Comparison of ENCODE assay signal across 9 mouse cellular contexts in genomic region chr7:145300321-145301007, GRCm38 (mm10). TPM values are rescaled to one million over a fixed set of nuclear protein-coding genes. Genes with fewer than 3 reads are reported as not detected.
A peak's percentile ranks its signal among the peaks of the same experiment; 100 is the strongest.
DNase-seq lines count a peak whose midpoint lies in the region; ATAC-seq and TF ChIP-seq lines count a peak whose summit lies in the region.
"Had no signal": no experiment of that assay in that cellular context is flagged by ENCODE, and none has a peak within 500 bp of the region (broad histone marks: within the 10 kb centered on the region; RNA-seq: fewer than 3 reads in every experiment).

Gene Mrgprf, plus strand, starts transcription at chr7:145300828.

- DNase-seq in heart, adult 11 months: peak; percentile 99
- no peak for DNase-seq in heart, embryonic 10.5 days (ENCODE audit: low spot score)
- peak; percentile 67 for DNase-seq in MN1 (ENCODE audit: low spot score)
- peak; percentile 77 to 84 for DNase-seq in gastrocnemius, adult 8-10 months (ENCODE audit: low spot score in 2 of 2)
- DNase-seq in lung, adult 2 months: peak; percentile 37
- DNase-seq in urinary bladder, postnatal 36 days (ENCODE audit: low spot score in 2 of 2): peak; percentile 66 to 84
- no peak for DNase-seq in forebrain, embryonic 11.5 days (ENCODE audit: low spot score)

- TF ChIP-seq POLR2A in lung, adult 2 months (IDR thresholded peaks at IDR 0.05; ENCODE audit: borderline replicate concordance, extremely low read depth, low read depth, low read length): peak; percentile 25; the same call in 1 of the 2 replicates

- H3K4me2 ChIP-seq in forebrain, embryonic 11.5 days (ENCODE audit: low read depth, low read length, severe bottlenecking): no peak within 1 kb of the TSS
- no peak within 1 kb of the TSS for H3K4me2 ChIP-seq in forebrain, embryonic 15.5 days (replicated peaks)

- ATAC-seq in forebrain, embryonic 11.5 days (replicated peaks; ENCODE audit: low FRiP score): no peak
- no peak for ATAC-seq in forebrain, embryonic 15.5 days (replicated peaks)

- WGBS in heart, embryonic 10.5 days: 35% methylated on average over 13 of the region's 13 CpGs
- 36% methylated on average over 13 of the region's 13 CpGs for WGBS in lung, adult 2 months
- 34% methylated on average over 13 of the region's 13 CpGs for WGBS in forebrain, embryonic 11.5 days
- WGBS in forebrain, embryonic 15.5 days: 43% methylated on average over 12 of the region's 13 CpGs

- H3K27ac ChIP-seq in heart, embryonic 10.5 days: no peak within 1 kb of the TSS
- H3K27ac ChIP-seq in forebrain, embryonic 11.5 days (ENCODE audit: low read depth, low read length): no peak within 1 kb of the TSS
- no peak within 1 kb of the TSS for H3K27ac ChIP-seq in forebrain, embryonic 15.5 days (replicated peaks)
- H3K27ac ChIP-seq: embryonic facial prominence, embryonic 12.5 days had no signal

- no peaks in the 10 kb centered on the region for H3K36me3 ChIP-seq in heart, embryonic 10.5 days
- no peaks in the 10 kb centered on the region for H3K36me3 ChIP-seq in forebrain, embryonic 11.5 days (ENCODE audit: control insufficient read depth, insufficient read depth, low read length)
- no peaks in the 10 kb centered on the region for H3K36me3 ChIP-seq in forebrain, embryonic 15.5 days
- H3K36me3 ChIP-seq: embryonic facial prominence, embryonic 12.5 days had no signal

- peaks cover 13% of the 10 kb centered on the region; the same call in 1 of the 2 replicates for H3K27me3 ChIP-seq in heart, embryonic 10.5 days (ENCODE audit: insufficient read depth, poor library complexity, severe bottlenecking)
- no peaks in the 10 kb centered on the region for H3K27me3 ChIP-seq in forebrain, embryonic 11.5 days (ENCODE audit: control insufficient read depth, insufficient read depth, low read length)
- no peaks in the 10 kb centered on the region for H3K27me3 ChIP-seq in forebrain, embryonic 15.5 days
- H3K27me3 ChIP-seq: embryonic facial prominence, embryonic 12.5 days had no signal

- peaks cover 32% of the 10 kb centered on the region for H3K4me1 ChIP-seq in heart, embryonic 10.5 days
- H3K4me1 ChIP-seq in lung, adult 2 months (ENCODE audit: control insufficient read depth, insufficient read depth, low read length): peaks cover 5% of the 10 kb centered on the region
- H3K4me1 ChIP-seq in forebrain, embryonic 11.5 days (replicated peaks; ENCODE audit: control insufficient read depth, insufficient read depth, low read length): no peaks in the 10 kb centered on the region; the same call in 1 of the 2 replicates
- H3K4me1 ChIP-seq in forebrain, embryonic 15.5 days: peaks cover 7% of the 10 kb centered on the region

- H3K9me3 ChIP-seq in heart, embryonic 10.5 days: no peaks in the 10 kb centered on the region
- no peaks in the 10 kb centered on the region for H3K9me3 ChIP-seq in forebrain, embryonic 11.5 days (ENCODE audit: control insufficient read depth, low read length)
- no peaks in the 10 kb centered on the region for H3K9me3 ChIP-seq in forebrain, embryonic 15.5 days
- H3K9me3 ChIP-seq: embryonic facial prominence, embryonic 12.5 days had no signal

- no peak within 1 kb of the TSS for H3K9ac ChIP-seq in forebrain, embryonic 11.5 days (ENCODE audit: low read length)
- H3K9ac ChIP-seq in forebrain, embryonic 15.5 days (replicated peaks): no peak within 1 kb of the TSS
- H3K9ac ChIP-seq: embryonic facial prominence, embryonic 12.5 days had no signal

- TF ChIP-seq CTCF in lung, adult 2 months (IDR thresholded peaks at IDR 0.05; ENCODE audit: insufficient read depth, low read length): no peak

- H3K4me3 ChIP-seq in heart, embryonic 10.5 days: no peak within 1 kb of the TSS
- peak within 1 kb of the TSS; percentile 40 for H3K4me3 ChIP-seq in lung, adult 2 months (replicated peaks; ENCODE audit: extremely low read depth, low read depth, low read length)
- no peak within 1 kb of the TSS for H3K4me3 ChIP-seq in forebrain, embryonic 11.5 days (ENCODE audit: low read depth, low read length)
- no peak within 1 kb of the TSS for H3K4me3 ChIP-seq in forebrain, embryonic 15.5 days
- H3K4me3 ChIP-seq: embryonic facial prominence, embryonic 12.5 days had no signal

RNA-seq across cellular contexts. Expression of gene Mrgprf, which starts in this region (rescaled TPM):
- 0.17 and 0.21 TPM in 2 replicates for polyA plus RNA-seq in heart, embryonic 10.5 days (2016; fragmentation: Nextera tagmentation; extraction: Ambion mirVana)
- total RNA-seq in gastrocnemius, adult 8-10 months (2022): 1 to 10 TPM in 3 of 4 experiments, under 1 TPM in 1; 0.94 to 1.5 (median 1.2) TPM
- 14.3 and 16.2 TPM in 2 replicates for polyA plus RNA-seq in lung, adult 2 months (2012; rRNA removed)
- 0.20 and 0.25 TPM in 2 replicates for polyA plus RNA-seq in forebrain, embryonic 11.5 days (2014; fragmentation: Nextera tagmentation; extraction: Ambion mirVana)
- polyA plus RNA-seq in forebrain, embryonic 15.5 days (2015; fragmentation: Nextera tagmentation; extraction: Ambion mirVana): 2.0 and 2.2 TPM in 2 replicates

Comparison
In these comparisons a context has a peak if more than half of its experiments do, and no peak if none do; other contexts are left out.
1. DNase-seq: peak in heart, adult 11 months (single experiment), MN1 (single experiment), gastrocnemius, adult 8-10 months (2 of 2), lung, adult 2 months (single experiment) and urinary bladder, postnatal 36 days (2 of 2); none in heart, embryonic 10.5 days (single experiment) and forebrain, embryonic 11.5 days (single experiment).